Mouse (Mus musculus): Measurements from ENCODE around the gene Gm12790. TPM values are rescaled to one million over a fixed set of nuclear protein-coding genes. Genes with fewer than 3 reads are reported as not detected.

The Gm12790 gene
- total and polyA plus RNA-seq, 3 experiments: not detected

Other genes with a start within 250 kb of the Gm12790 start
- not detected for gene B020004J07Rik, start 137.0 kb downstream of the Gm12790 start, total RNA-seq (2021)
- not detected in 2 replicates for gene B020004J07Rik, start 137.0 kb downstream of the Gm12790 start, polyA plus RNA-seq (2012; rRNA removed)
- gene C130073F10Rik, start 87.3 kb downstream of the Gm12790 start, total RNA-seq (2021): not detected
- not detected in 2 replicates for gene C130073F10Rik, start 87.3 kb downstream of the Gm12790 start, polyA plus RNA-seq (2012; rRNA removed)
- not detected for gene Gm12800, start 71.9 kb downstream of the Gm12790 start, total RNA-seq (2021)
- not detected in 2 replicates for gene Gm12800, start 71.9 kb downstream of the Gm12790 start, polyA plus RNA-seq (2012; rRNA removed)
- not detected for gene Gm12794, start 40.6 kb downstream of the Gm12790 start, total RNA-seq (2021)
- not detected in 2 replicates for gene Gm12794, start 40.6 kb downstream of the Gm12790 start, polyA plus RNA-seq (2012; rRNA removed)
- gene Gm12789, start 5.6 kb upstream of the Gm12790 start, total RNA-seq (2021): not detected
- gene Gm12789, start 5.6 kb upstream of the Gm12790 start, polyA plus RNA-seq (2012; rRNA removed): not detected in 2 replicates
- gene Pde4b, start 106.5 kb upstream of the Gm12790 start, total RNA-seq (2021): 10 to 100 TPM; 28.2 to 29.4 TPM
- gene Pde4b, start 106.5 kb upstream of the Gm12790 start, polyA plus RNA-seq (2012; rRNA removed): 16.3 and 29.7 TPM in 2 replicates

Measured in heart, adult 2 months (tissue).